Mouse (Mus musculus): ENCODE measurements around the gene Fbxl12. TPM values are rescaled to one million over a fixed set of nuclear protein-coding genes. Genes with fewer than 3 reads are reported as not detected.
"Not testable (repeated sequence)": the region's sequence is repeated elsewhere in the genome, so short reads cannot be mapped to it uniquely, and the experiment has no call there.

Fbxl12 gene
- 13.4 and 17.8 TPM in 2 replicates for polyA plus RNA-seq (2015; fragmentation: Nextera tagmentation; extraction: Ambion mirVana)

- under 1% methylated on average over 43 of the region's 43 CpGs for WGBS
- Histone ChIP-seq H3K27me3 (no peaks in the 10 kb centered on the region), H3K4me3 (peak within 1 kb of the TSS; percentile 76), H3K36me3 (peaks cover 15% of the 10 kb centered on the region), H3K4me2 (peak within 1 kb of the TSS; percentile 93), H3K27ac (peak within 1 kb of the TSS; percentile 98), H3K9ac (peak within 1 kb of the TSS; percentile 71), H3K4me1 (replicated peaks) (peaks cover 24% of the 10 kb centered on the region), H3K9me3 (replicated peaks) (no peaks in the 10 kb centered on the region)
- no peak for ATAC-seq (replicated peaks; ENCODE audit: insufficient number of reproducible peaks, insufficient read depth, low FRiP score, low read depth)
Observed at GRCm38 (mm10) chr9:20644360-20645081, at the start of gene Fbxl12. Gene Fbxl12, minus strand, starts transcription at chr9:20644767.

GRCm38 (mm10) chr9:20692863-20693262 is 48.3 kb upstream of the Fbxl12 start:
- no peaks in the 10 kb centered on the region for H3K36me3 ChIP-seq
- peaks cover 47% of the 10 kb centered on the region for H3K27me3 ChIP-seq
- H3K4me2 ChIP-seq, result no peak overlapping the region
- peaks cover 24% of the 10 kb centered on the region for H3K4me1 ChIP-seq (replicated peaks)
- no peak overlapping the region for H3K9ac ChIP-seq
- H3K27ac ChIP-seq, result no peak overlapping the region
- no peaks in the 10 kb centered on the region for H3K9me3 ChIP-seq (replicated peaks)
- H3K4me3 ChIP-seq, result no peak overlapping the region
- no peak for ATAC-seq (replicated peaks; ENCODE audit: insufficient number of reproducible peaks, insufficient read depth, low FRiP score, low read depth)
- WGBS, result 88% methylated on average over 3 of the region's 3 CpGs

DNA sequence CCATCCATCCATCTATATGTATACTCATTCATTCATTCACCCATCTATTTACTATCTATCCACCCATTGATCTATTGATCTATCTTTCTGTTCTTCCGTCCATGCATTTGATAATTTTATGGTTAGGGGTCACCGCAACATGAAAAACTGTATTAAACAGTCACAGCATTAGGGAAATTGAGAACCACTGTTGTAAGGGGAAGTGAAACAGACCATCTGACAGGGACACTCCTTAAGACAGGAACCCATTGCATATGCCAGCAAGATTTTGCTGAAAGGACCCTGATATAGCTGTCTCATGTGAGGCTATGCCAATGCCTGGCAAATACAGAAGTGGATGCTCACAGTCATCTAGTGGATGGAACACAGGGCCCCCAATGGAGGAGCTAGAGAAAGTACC is 45.9 kb upstream of the Fbxl12 start:
- Histone ChIP-seq H3K27me3 (peaks cover 26% of the 10 kb centered on the region), H3K4me1 (replicated peaks) (peaks cover 18% of the 10 kb centered on the region)
- not testable (repeated sequence) for H3K9ac ChIP-seq; H3K4me3 ChIP-seq; H3K9me3 ChIP-seq (replicated peaks); H3K4me2 ChIP-seq; H3K27ac ChIP-seq; H3K36me3 ChIP-seq; ATAC-seq (replicated peaks; ENCODE audit: insufficient number of reproducible peaks, insufficient read depth, low FRiP score, low read depth)
- 85% methylated on average over 2 of the region's 2 CpGs for WGBS

DNA sequence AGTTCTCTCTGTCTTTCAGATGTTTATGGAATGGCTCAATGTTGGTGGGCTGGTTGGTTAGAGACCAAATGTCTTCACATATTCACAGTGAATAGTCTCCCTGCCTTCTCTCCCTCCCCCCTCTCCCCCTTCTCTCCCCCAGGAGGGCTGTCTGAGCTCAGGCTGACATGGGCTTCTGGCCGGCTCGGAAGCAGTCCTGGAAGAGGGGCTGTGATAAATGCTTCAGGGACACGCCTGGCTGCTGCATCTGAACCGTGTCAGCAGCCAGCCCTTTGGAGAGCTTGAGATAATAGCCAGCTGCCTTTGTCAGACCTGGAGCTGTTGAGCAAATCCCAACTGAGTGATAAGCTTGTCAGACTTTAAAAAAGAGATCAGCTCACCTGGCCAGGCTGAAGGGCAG is 45.3 kb upstream of the Fbxl12 start:
- no peak overlapping the region for H3K4me2 ChIP-seq
- H3K4me3 ChIP-seq, result no peak overlapping the region
- no peak overlapping the region for H3K27ac ChIP-seq
- ATAC-seq (replicated peaks; ENCODE audit: insufficient number of reproducible peaks, insufficient read depth, low FRiP score, low read depth), result 0 out of 2 replicates have a peak, but pooled peaks have one; percentile 43
- WGBS, result 3% methylated on average over 4 of the region's 4 CpGs
- no peak overlapping the region for H3K9ac ChIP-seq
- no peaks in the 10 kb centered on the region for H3K9me3 ChIP-seq (replicated peaks)
- no peaks in the 10 kb centered on the region for H3K36me3 ChIP-seq
- peaks cover 15% of the 10 kb centered on the region for H3K4me1 ChIP-seq (replicated peaks)
- peaks cover 20% of the 10 kb centered on the region for H3K27me3 ChIP-seq

- H3K4me1 ChIP-seq (replicated peaks), result peaks cover 10% of the 10 kb centered on the region
- WGBS, result 60% methylated on average over 1 of the region's 1 CpGs
Observed at GRCm38 (mm10) chr9:20689403-20689802, 44.8 kb upstream of the Fbxl12 start.

GRCm38 (mm10) chr9:20685081-20685861 is 40.7 kb upstream of the Fbxl12 start:
- ATAC-seq (replicated peaks; ENCODE audit: insufficient number of reproducible peaks, insufficient read depth, low FRiP score, low read depth), result no peak
- no peak overlapping the region for H3K27ac ChIP-seq
- H3K4me3 ChIP-seq, result no peak overlapping the region
- no peak overlapping the region for H3K9ac ChIP-seq
- H3K4me2 ChIP-seq, result no peak overlapping the region
- H3K36me3 ChIP-seq, result no peaks in the 10 kb centered on the region
- 46% methylated on average over 17 of the region's 17 CpGs for WGBS
- no peaks in the 10 kb centered on the region for H3K9me3 ChIP-seq (replicated peaks)
- H3K4me1 ChIP-seq (replicated peaks), result peaks cover 9% of the 10 kb centered on the region
- no peaks in the 10 kb centered on the region for H3K27me3 ChIP-seq

More at GRCm38 (mm10) chr9:20689403-20689802, 44.8 kb upstream of the Fbxl12 start:
- Histone ChIP-seq H3K9me3 (replicated peaks) (no peaks in the 10 kb centered on the region), H3K9ac (no peak overlapping the region), H3K27me3 (peaks cover 18% of the 10 kb centered on the region; the same call in 1 of the 2 replicates), H3K36me3 (no peaks in the 10 kb centered on the region), H3K4me2 (no peak overlapping the region), H3K27ac (no peak overlapping the region), H3K4me3 (no peak overlapping the region)
- no peak for ATAC-seq (replicated peaks; ENCODE audit: insufficient number of reproducible peaks, insufficient read depth, low FRiP score, low read depth)

DNA sequence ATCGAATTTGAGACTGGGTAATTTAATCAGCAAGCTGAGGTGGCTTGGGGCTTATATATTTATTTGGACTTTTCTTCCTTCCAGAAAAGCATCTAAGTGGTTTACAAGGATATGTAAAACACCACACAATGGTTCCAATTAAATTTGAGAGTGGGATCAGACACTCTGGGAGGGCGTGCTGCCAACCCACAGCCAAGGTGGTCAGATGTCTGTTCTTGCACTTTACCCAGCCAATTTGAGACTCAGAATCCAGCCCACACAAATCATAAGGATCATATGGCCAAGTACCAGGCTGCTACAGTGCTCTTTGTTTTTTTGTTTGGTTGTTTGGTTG is 37.8 kb upstream of the Fbxl12 start:
- Histone ChIP-seq H3K27ac (no peak overlapping the region), H3K36me3 (no peaks in the 10 kb centered on the region), H3K9me3 (replicated peaks) (no peaks in the 10 kb centered on the region), H3K27me3 (no peaks in the 10 kb centered on the region), H3K9ac (no peak overlapping the region), H3K4me2 (no peak overlapping the region), H3K4me1 (replicated peaks) (no peaks in the 10 kb centered on the region), H3K4me3 (no peak overlapping the region)
- ATAC-seq (replicated peaks; ENCODE audit: insufficient number of reproducible peaks, insufficient read depth, low FRiP score, low read depth), result no peak
- 70% methylated on average over 2 of the region's 2 CpGs for WGBS

GRCm38 (mm10) chr9:20681546-20682388 is 37.2 kb upstream of the Fbxl12 start:
- Histone ChIP-seq H3K9me3 (replicated peaks) (no peaks in the 10 kb centered on the region), H3K36me3 (no peaks in the 10 kb centered on the region), H3K27ac (no peak overlapping the region), H3K4me1 (replicated peaks) (no peaks in the 10 kb centered on the region), H3K27me3 (no peaks in the 10 kb centered on the region), H3K4me2 (no peak overlapping the region), H3K4me3 (no peak overlapping the region), H3K9ac (no peak overlapping the region)
- WGBS, result 41% methylated on average over 7 of the region's 7 CpGs
- no peak for ATAC-seq (replicated peaks; ENCODE audit: insufficient number of reproducible peaks, insufficient read depth, low FRiP score, low read depth)

GRCm38 (mm10) chr9:20680378-20680958 is 35.9 kb upstream of the Fbxl12 start:
- Histone ChIP-seq H3K27me3 (no peaks in the 10 kb centered on the region), H3K4me3 (no peak overlapping the region), H3K4me2 (no peak overlapping the region), H3K4me1 (replicated peaks) (no peaks in the 10 kb centered on the region), H3K9ac (no peak overlapping the region), H3K27ac (no peak overlapping the region), H3K9me3 (replicated peaks) (no peaks in the 10 kb centered on the region), H3K36me3 (no peaks in the 10 kb centered on the region)
- WGBS, result 77% methylated on average over 9 of the region's 9 CpGs
- ATAC-seq (replicated peaks; ENCODE audit: insufficient number of reproducible peaks, insufficient read depth, low FRiP score, low read depth), result no peak

DNA sequence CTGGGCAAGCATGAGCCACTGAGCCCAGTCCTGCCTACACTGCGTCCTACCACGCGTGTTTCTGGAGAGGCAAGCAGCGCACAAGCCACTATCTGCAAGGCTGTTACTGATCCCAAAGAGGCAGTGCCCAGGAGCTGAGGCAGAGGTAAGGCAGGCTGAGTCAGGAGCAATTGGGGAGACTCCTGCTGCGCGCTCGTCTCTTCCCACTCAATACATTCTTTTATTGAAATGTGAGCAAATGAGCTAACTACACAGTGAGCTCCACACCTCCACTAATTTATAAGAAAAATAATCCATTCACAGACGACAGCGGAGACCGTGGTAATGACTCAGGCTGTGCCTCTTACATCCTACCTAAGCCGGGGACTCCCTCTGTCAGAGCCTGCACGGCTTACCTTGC is 33.3 kb upstream of the Fbxl12 start:
- Histone ChIP-seq H3K27me3 (no peaks in the 10 kb centered on the region), H3K4me3 (no peak overlapping the region), H3K36me3 (no peaks in the 10 kb centered on the region), H3K4me2 (no peak overlapping the region), H3K27ac (no peak overlapping the region), H3K9me3 (replicated peaks) (no peaks in the 10 kb centered on the region), H3K9ac (no peak overlapping the region), H3K4me1 (replicated peaks) (no peaks in the 10 kb centered on the region)
- no peak for ATAC-seq (replicated peaks; ENCODE audit: insufficient number of reproducible peaks, insufficient read depth, low FRiP score, low read depth)
- WGBS, result 86% methylated on average over 12 of the region's 12 CpGs

- Histone ChIP-seq H3K36me3 (no peaks in the 10 kb centered on the region), H3K9ac (no peak overlapping the region), H3K27ac (no peak overlapping the region), H3K4me2 (no peak overlapping the region), H3K27me3 (no peaks in the 10 kb centered on the region), H3K9me3 (replicated peaks) (no peaks in the 10 kb centered on the region), H3K4me1 (replicated peaks) (0 out of 2 replicates have a peak, but pooled peaks cover 2% of the 10 kb centered on the region), H3K4me3 (no peak overlapping the region)
- 79% methylated on average over 16 of the region's 16 CpGs for WGBS
- ATAC-seq (replicated peaks; ENCODE audit: insufficient number of reproducible peaks, insufficient read depth, low FRiP score, low read depth), result no peak
Observed at GRCm38 (mm10) chr9:20672047-20672446, 27.5 kb upstream of the Fbxl12 start.
